Mouse (Mus musculus) embryonic facial prominence, embryonic 11.5 days (tissue): ENCODE results near the gene Fabp3. TPM values are rescaled to one million over a fixed set of nuclear protein-coding genes. Genes with fewer than 3 reads are reported as not detected.

ENCODE experiments used
- ATAC-seq: fragments of 200-750 bp; cut with Nextera tagmentation; replicated peaks from 2 replicates; pipeline ENCODE4 v1.8.0; 2017; ENCODE audit warnings: low read depth; ENCODE audit not compliant: insufficient number of reproducible peaks, low FRiP score, low TSS enrichment
- DNase-seq: peaks from one replicate; pipeline ENCODE4 v3.0.0-alpha.2; 2015; ENCODE audit warnings: low spot score
- H3K27ac ChIP-seq: fragments of 300-500 bp; sonication (generic); replicated peaks from 2 replicates; pipeline ENCODE4 v1.5.1; 2014; ENCODE audit warnings: mild to moderate bottlenecking, low read depth, low read length, control low read depth
- H3K27me3 ChIP-seq: fragments of 300-500 bp; sonication (generic); 2 replicates; pipeline ENCODE4 v1.6.1; 2014; ENCODE audit warnings: mild to moderate bottlenecking, low read length, moderate library complexity, mixed read lengths; ENCODE audit not compliant: control insufficient read depth, insufficient read depth
- H3K36me3 ChIP-seq: fragments of 300-500 bp; sonication (generic); replicated peaks from 2 replicates; pipeline ENCODE4 v1.6.1; 2014; ENCODE audit warnings: low read depth, mild to moderate bottlenecking, low read length, moderate library complexity, mixed read lengths; ENCODE audit not compliant: control insufficient read depth, insufficient read depth
- H3K4me1 ChIP-seq: fragments of 300-500 bp; sonication (generic); 2 replicates; pipeline ENCODE4 v1.6.1; 2014; ENCODE audit warnings: low read length, mixed read lengths; ENCODE audit not compliant: control insufficient read depth, insufficient read depth
- H3K4me2 ChIP-seq: fragments of 300-500 bp; sonication (generic); 2 replicates; pipeline ENCODE4 v1.6.1; 2014; ENCODE audit warnings: low read depth, mild to moderate bottlenecking, control low read depth, low read length, moderate library complexity
- H3K4me3 ChIP-seq: fragments of 300-500 bp; sonication (generic); 2 replicates; pipeline ENCODE4 v1.5.1; 2014; ENCODE audit warnings: low read depth, low read length, control low read depth
- H3K9ac ChIP-seq: fragments of 300-500 bp; sonication (generic); replicated peaks from 2 replicates; pipeline ENCODE4 v1.6.1; 2014; ENCODE audit warnings: mild to moderate bottlenecking, control low read depth, low read length
- H3K9me3 ChIP-seq: fragments of 300-500 bp; sonication (generic); replicated peaks from 2 replicates; pipeline ENCODE4 v1.6.1; 2016; ENCODE audit warnings: mild to moderate bottlenecking, low read length, inconsistent platforms, mixed read lengths; ENCODE audit not compliant: control insufficient read depth
- WGBS: fragments of 180-500 bp; shearing (Covaris S2); extraction: QIAGEN DNeasy Blood & Tissue Kit; methylation state at CpG from one replicate; pipeline ENCODE4 v1.1.7; 2014; 5-methylcytosine and 5-hydroxymethylcytosine counted together
- polyA plus RNA-seq: library from polyadenylated mRNA; unstranded; fragments of >200 nt; fragmentation: Nextera tagmentation; extraction: Ambion mirVana; gene quantifications from 2 replicates; pipeline ENCODE4 v1.2.1, GENCODE M21; 2014

The Fabp3 gene
- polyA plus RNA-seq, 1 experiment from 2014 or later, result 12.4 TPM

DNA sequence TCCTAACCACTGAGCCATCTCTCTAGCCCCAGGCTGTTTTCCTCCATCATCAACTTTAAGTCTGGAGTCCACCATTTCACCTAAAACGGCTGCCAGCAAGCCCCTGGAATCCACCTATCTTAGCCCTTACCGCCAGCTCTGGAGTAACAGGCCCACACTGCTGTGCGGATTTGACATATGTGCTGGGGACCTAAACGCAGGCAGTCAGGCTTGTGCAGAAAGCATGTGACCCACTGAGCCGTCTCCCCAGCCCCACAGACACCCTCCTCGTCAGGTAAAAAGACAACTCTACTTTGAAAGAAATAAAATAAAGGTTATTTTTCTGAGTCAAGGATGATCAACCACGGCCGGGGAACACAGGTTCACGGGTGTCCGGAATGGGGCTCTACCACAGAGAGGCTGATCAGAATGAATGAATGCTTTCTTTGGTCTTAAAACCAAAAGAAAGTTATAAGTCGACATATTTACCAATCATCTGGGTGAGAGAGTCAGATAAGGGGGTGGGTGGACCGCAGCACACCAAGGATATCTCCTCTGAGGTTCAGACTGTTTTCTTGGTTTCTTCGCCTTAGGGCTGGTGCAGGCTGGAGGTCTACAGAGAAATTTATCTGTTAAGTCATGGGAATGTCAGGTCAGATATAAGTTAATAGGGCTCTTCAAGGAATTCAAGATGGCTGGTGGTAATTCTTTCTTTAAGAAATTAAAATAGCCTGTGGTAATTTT lies 12.0 kb upstream of the Fabp3 start:
- 87% methylated on average over 13 of the region's 13 CpGs for WGBS

GRCm38 (mm10) chr4:130297123-130297529 lies 11.3 kb upstream of the Fabp3 start:
- Histone ChIP-seq H3K9ac (no peak overlapping the region), H3K4me1 (no peaks in the 10 kb centered on the region), H3K36me3 (no peaks in the 10 kb centered on the region), H3K4me2 (no peak overlapping the region), H3K27me3 (no peaks in the 10 kb centered on the region; the same call in 1 of the 2 replicates), H3K27ac (no peak overlapping the region), H3K4me3 (no peak overlapping the region), H3K9me3 (no peaks in the 10 kb centered on the region)
- DNase-seq, result peak; percentile 63
- ATAC-seq, result no peak
- 25% methylated on average over 13 of the region's 13 CpGs for WGBS

More for the DNA sequence above, 12.0 kb upstream of the Fabp3 start:
- ATAC-seq (no peak), DNase-seq (no peak)
- Histone ChIP-seq H3K4me2 (no peak overlapping the region), H3K4me3 (no peak overlapping the region), H3K9ac (no peak overlapping the region), H3K4me1 (no peaks in the 10 kb centered on the region), H3K27ac (no peak overlapping the region), H3K27me3 (no peaks in the 10 kb centered on the region; the same call in 1 of the 2 replicates), H3K36me3 (no peaks in the 10 kb centered on the region), H3K9me3 (no peaks in the 10 kb centered on the region)

GRCm38 (mm10) chr4:130298877-130299628 lies 9.3 kb upstream of the Fabp3 start:
- Histone ChIP-seq H3K4me3 (no peak overlapping the region), H3K27ac (no peak overlapping the region), H3K9me3 (no peaks in the 10 kb centered on the region), H3K36me3 (no peaks in the 10 kb centered on the region), H3K4me2 (no peak overlapping the region), H3K27me3 (no peaks in the 10 kb centered on the region; the same call in 1 of the 2 replicates), H3K4me1 (no peaks in the 10 kb centered on the region), H3K9ac (no peak overlapping the region)
- DNase-seq (no peak), ATAC-seq (no peak)
- whole genome bisulfite sequencing, result 83% methylated on average over 11 of the region's 11 CpGs

DNA sequence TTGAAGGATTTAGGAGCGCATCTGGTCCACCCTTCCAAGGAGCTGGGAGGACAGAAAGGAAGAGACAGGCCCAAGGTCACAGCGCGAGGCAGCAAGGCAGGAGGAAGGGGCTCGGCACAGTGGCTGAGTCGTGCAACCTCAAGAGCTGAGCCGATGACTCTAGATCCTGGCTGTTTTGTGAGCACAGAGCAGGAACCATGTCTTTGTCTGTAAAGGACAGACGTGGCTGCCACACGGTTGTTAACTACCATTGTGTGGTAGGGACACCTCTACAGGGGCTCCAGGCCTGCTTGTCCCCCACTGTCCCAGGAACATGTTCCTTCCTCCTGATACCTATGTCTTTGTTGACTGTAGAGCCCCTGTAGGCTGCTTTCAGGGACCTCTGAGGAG lies 8.8 kb upstream of the Fabp3 start:
- H3K4me2 ChIP-seq, result no peak overlapping the region
- no peak for ATAC-seq
- no peak for DNase-seq
- no peak overlapping the region for H3K4me3 ChIP-seq
- H3K36me3 ChIP-seq, result no peaks in the 10 kb centered on the region
- 68% methylated on average over 8 of the region's 8 CpGs for WGBS
- no peaks in the 10 kb centered on the region for H3K9me3 ChIP-seq
- no peak overlapping the region for H3K9ac ChIP-seq
- no peaks in the 10 kb centered on the region for H3K4me1 ChIP-seq
- no peaks in the 10 kb centered on the region; the same call in 1 of the 2 replicates for H3K27me3 ChIP-seq
- no peak overlapping the region for H3K27ac ChIP-seq

DNA sequence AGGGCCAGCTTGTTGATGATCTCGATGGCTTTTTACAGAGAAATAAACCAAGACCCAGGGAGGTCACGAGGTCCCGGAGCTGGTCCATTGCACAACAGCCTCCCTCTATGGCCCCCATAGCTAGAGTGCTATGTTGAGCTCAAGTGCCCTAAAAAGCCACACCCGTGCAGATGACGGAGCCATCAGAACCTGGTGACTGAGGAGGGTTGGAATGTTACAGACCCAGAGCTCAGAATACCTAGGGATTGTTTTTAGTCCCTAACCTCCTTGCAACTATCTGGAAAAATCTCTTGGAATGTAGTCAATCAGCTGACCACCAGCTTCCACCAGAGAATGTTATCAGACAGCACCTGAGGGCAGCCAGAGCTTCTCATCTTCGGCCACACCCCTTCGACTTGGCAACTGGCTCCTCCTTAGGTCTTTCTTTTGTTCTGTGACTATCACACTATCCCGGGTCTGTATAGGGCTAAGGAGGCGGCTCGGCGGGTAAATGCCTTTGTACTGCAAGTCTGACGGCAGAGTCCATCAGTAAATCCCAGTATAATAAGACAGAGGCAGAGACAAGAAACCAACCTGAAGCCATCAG lies 6.0 kb upstream of the Fabp3 start:
- 48% methylated on average over 12 of the region's 12 CpGs for WGBS
- no peak for ATAC-seq
- no peaks in the 10 kb centered on the region for H3K9me3 ChIP-seq
- H3K4me3 ChIP-seq, result no peak overlapping the region
- no peak for DNase-seq
- H3K4me2 ChIP-seq, result no peak overlapping the region
- H3K27ac ChIP-seq, result no peak overlapping the region
- no peak overlapping the region for H3K9ac ChIP-seq
- peaks cover 7% of the 10 kb centered on the region; the same call in 1 of the 2 replicates for H3K27me3 ChIP-seq
- H3K36me3 ChIP-seq, result no peaks in the 10 kb centered on the region
- H3K4me1 ChIP-seq, result no peaks in the 10 kb centered on the region

DNA sequence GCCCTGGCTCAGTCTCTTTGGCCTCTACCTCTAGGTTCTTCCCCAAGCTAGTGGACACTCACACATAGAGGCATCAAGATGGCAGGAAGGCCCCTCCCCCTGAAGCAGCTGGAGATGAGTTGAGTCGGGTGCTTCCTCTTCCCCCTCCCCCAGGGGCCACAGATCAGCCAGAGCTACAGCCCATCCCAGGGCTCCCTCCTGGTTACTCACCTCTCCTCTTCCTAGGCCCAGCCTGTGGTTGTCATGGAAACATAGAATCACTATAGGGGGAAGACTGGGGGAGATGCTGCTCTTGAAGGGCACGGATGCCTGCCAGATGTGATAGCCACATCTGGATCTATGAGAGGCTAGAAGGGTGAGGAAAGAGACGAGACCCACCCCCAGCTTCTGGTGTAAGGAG lies 3.6 kb upstream of the Fabp3 start:
- no peak for DNase-seq
- no peaks in the 10 kb centered on the region for H3K4me1 ChIP-seq
- H3K27me3 ChIP-seq, result peaks cover 23% of the 10 kb centered on the region
- 19% methylated on average over 3 of the region's 3 CpGs for WGBS
- H3K9me3 ChIP-seq, result no peaks in the 10 kb centered on the region
- no peak overlapping the region for H3K27ac ChIP-seq
- no peaks in the 10 kb centered on the region for H3K36me3 ChIP-seq
- no peak overlapping the region for H3K4me2 ChIP-seq
- H3K4me3 ChIP-seq, result no peak overlapping the region
- no peak overlapping the region for H3K9ac ChIP-seq
- ATAC-seq, result no peak

DNA sequence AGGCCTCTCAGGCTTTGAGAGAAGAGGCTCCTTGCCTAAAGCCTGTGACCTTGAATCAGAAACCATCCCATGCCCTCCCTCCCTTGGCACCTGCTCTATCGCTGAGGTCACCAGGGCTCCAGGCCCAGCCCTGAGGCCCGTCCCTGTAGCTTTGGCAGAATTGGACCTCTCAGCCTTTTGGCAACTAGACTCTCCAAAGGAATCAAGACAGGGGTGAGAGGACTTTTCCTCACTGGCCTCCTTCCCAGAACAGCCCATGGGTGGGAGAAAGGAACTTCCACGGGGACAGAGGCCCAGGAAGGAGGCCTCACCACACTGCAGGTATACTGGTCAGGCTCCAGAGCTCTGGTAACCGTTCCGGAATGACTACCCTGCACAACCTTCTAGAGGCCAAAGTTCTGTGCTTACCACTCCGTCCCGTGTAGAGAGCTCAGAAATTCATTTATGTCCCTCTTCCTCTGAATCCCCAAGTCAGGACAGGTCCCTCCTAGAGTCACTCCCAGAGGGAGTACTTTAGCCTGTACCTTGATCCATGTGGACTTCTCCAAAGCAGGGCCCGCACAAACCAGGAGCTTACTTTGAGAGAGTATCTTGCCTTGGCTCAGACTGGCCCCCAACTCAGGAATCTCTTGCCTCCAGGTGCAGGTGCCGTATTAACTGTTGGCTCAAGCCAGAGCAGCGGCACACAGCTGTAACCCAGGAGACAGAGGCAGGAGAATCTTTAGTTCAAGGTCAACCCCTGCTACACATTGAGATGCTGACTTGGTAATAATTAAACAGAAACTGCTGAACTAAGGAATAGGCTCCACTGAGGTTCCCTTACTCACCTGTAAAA lies 1.4 kb upstream of the Fabp3 start:
- Histone ChIP-seq H3K27me3 (peaks cover 27% of the 10 kb centered on the region), H3K9me3 (no peaks in the 10 kb centered on the region), H3K4me3 (no peak overlapping the region)

More for the DNA sequence above, 1.4 kb upstream of the Fabp3 start:
- DNase-seq, result no peak
- WGBS, result 76% methylated on average over 10 of the region's 10 CpGs
- no peak overlapping the region for H3K27ac ChIP-seq
- H3K4me1 ChIP-seq, result no peaks in the 10 kb centered on the region
- H3K36me3 ChIP-seq, result no peaks in the 10 kb centered on the region
- H3K9ac ChIP-seq, result no peak overlapping the region
- no peak for ATAC-seq
- H3K4me2 ChIP-seq, result no peak overlapping the region
